Mouse (Mus musculus) testis, adult 2 months (tissue): ENCODE measurements around the gene Bmp2.

Experiments used
- CTCF ChIP-seq: fragments of 200-500 bp; IDR thresholded peaks from 2 replicates; pipeline ENCODE4 v1.5.1; 2012; ENCODE audit warnings: low read depth, mild to moderate bottlenecking, inconsistent platforms, low read length, moderate library complexity; ENCODE audit not compliant: control insufficient read depth, insufficient read depth, insufficient replicate concordance
- POLR2A ChIP-seq: fragments of 200-500 bp; IDR thresholded peaks from 2 replicates; pipeline ENCODE4 v1.6.1; 2012; ENCODE audit warnings: low read depth, mild to moderate bottlenecking, inconsistent platforms, low read length, moderate library complexity; ENCODE audit not compliant: control insufficient read depth

GRCm38 (mm10) chr2:133507045-133507444 is 44.9 kb upstream of the Bmp2 start:
- no peak for TF ChIP-seq CTCF
- TF ChIP-seq POLR2A = no peak
